Mouse (Mus musculus): ENCODE results near the gene Ppp1r9a. TPM values are rescaled to one million over a fixed set of nuclear protein-coding genes. Genes with fewer than 3 reads are reported as not detected.

The Ppp1r9a gene
- total RNA-seq, 2 experiments from 2014 or later, result 1.2 to 1.4 TPM

DNA sequence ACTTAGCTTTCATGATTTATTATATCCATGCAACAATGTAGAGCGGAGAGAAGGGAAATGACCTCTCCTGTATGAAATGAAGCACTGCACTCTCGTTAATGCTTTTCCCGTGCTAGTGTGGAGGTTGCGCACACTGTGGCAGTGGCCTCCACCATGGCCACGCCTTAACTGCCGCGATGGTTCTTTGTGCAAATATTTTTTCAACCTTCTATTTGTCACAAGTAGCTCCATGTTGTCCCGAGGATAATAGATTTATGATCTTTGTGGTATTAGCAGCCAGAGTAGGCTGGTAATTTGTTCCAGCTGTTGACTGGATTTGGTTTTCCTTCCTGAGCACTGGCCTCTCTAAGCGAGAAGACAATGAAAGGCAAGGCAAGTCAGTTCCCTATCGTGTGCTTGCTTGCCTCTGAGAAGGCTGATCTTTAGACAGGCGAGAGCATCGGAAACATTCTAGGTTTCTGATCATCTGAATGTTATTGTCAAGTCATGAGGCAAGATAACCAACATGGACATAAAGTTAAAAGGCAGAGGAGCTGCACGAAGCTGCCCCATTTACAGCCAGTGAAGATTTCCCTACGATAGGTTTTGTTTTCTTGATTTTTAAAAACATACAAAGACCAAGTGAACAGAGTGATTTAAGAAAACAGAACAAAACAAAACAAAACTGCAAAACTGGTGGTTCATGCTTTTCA lies 50.5 kb downstream of the Ppp1r9a start:
- DNase-seq (ENCODE audit: low spot score), result no peak

DNA sequence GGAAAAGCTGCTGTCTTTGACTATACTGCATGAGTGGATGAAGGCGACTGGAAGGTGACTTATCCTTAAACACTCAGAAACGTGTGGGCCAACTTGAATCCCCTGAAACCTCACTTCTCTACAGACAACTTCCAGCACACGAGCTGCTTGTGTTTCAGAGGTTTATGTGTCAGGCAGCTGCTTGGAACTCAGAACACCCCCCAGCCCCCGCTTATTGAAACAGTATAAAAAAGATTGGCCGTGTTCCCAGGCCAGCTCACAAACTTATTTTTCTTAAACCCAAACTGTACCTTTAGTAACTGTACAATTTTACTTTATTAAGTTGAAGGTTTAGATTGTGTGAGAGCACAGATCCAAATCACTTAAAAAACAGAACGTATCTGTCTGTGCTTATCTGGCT lies 53.9 kb downstream of the Ppp1r9a start:
- no peak for DNase-seq (ENCODE audit: low spot score)

DNA sequence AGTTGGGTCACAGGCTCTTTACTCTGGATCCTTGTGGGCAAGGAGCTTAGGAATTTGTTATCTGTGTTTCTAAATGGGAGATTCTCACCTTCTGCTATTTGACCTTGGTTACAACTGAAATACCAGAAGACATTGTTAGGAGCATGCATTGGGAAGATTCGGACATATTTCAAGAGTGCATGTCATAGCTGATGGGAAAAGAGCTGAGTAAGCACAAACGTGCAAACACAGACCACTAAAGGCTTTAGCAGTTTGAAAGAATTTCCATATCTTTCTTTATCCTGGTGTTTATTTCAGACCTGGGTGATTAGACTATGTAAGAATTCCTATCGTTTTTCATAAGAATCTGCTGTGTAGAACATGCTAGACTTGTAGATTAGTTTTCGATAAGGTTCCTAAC lies 59.5 kb downstream of the Ppp1r9a start:
- DNase-seq (ENCODE audit: low spot score), result no peak

DNA sequence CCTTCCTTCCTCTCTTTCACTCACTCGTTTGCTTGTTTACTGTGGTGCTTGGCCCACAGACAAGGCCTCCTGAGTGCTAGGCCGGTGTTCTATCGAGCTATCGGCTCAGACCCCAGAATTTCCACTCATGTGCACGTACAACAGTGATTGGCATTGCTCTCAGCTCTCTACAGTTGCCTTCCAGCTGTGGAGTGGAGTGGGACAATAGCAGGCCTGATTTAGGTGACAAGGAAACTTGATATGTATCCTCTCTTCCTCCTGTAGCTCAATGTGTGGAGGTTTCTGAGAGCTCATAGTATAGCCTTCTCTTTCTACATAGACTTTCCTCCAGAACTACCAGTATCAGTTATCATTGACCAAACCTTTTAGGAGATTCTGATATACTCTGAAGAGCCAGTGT lies 60.3 kb downstream of the Ppp1r9a start:
- no peak for DNase-seq (ENCODE audit: low spot score)

DNA sequence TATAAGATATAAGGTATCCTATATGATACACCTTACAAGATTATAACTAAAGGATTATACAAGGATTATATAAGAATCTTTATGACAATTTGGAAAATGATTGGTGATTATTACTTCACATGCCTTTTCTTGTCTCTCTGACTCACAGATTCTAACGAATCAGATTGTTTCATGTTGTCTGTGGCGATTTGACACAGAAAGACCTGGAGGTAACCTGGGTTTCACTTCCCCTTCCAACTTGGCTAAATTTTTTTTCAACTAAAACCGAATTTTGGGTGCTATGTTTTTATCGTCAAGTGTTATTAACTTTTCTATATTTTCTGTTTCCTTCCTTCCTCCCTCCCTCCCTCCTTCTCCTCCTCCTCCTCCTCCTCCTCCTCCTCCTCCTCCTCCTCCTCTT lies 64.5 kb downstream of the Ppp1r9a start:
- DNase-seq (ENCODE audit: low spot score), result no peak

DNA sequence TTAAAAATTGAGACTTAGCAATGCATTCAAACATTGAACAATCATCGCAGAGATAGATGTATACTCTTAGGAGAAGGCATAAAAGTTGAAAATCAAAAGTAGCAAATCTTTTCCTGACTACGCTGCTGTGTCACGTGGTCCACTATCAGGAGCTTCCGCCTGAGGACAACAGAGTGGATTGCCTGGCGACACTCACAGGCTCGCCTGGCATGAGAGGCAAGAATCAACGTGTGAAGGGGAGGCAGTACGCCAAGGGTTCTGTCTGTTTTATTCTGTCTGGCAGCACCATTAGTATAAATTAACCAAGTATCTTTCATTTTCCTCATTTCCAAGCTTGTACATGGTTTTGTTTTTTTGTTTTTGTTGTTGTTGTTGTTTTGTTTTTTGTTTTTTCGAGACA lies 68.5 kb downstream of the Ppp1r9a start:
- DNase-seq (ENCODE audit: low spot score), result no peak

DNA sequence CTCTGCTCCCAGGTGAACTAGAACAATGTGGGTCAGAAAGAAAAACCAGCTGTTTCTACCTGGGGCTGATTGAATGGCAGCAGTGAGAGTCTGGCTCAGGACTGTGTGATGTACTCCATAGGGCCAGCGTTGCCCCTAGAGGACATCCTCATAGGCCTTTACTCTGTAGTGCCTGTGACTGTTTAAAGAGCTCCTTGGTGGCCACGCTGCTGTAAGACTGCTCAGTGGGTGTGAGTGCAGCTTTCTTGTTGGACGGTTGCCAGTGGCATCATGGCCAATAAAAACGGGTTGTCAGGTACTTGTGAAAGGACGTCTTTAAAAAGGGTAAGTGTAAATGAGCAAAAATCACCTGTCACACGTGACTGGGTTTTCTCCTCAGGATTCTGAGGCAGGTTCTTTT lies 70.1 kb downstream of the Ppp1r9a start:
- no peak for DNase-seq (ENCODE audit: low spot score)

DNA sequence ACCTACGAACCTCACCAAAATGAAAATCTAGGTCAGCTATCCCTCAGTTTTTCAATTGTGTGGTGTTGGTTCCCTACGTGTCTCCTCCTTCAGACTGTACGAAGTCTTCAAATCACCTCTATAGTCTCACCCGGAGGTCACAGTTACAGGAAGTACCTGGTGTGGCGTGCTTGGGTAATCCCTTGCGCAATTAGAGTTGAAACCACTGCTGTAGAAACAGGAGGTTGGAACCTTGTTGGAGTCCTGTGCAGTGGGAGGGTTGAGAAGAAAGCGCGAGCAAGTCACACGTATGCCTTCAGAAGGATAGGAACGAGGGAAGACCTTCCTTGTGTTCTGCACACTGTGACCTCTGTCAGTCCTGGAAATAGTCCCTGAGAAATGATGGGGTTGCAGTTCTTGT lies 70.6 kb downstream of the Ppp1r9a start:
- DNase-seq (ENCODE audit: low spot score), result no peak

DNA sequence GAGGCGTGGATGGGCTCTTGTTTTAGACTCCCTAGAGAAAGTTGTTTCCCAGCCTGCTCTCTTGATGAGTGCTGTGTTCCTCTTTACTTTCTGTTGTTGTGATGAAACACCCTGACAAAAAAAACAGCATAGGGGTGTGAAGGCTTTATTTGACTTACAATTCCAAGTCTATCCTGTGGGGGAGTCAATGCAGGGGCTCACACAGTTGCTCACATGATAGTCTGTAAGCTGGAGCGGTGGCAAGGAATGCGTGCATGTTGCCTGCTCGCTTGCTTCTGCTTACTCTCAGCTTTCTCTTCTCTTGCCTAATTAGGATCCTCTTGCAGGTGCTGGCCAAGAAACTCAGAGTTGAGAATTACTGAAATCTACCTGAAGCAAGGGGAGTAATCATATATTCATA lies 74.8 kb downstream of the Ppp1r9a start:
- no peak for DNase-seq (ENCODE audit: low spot score)

DNA sequence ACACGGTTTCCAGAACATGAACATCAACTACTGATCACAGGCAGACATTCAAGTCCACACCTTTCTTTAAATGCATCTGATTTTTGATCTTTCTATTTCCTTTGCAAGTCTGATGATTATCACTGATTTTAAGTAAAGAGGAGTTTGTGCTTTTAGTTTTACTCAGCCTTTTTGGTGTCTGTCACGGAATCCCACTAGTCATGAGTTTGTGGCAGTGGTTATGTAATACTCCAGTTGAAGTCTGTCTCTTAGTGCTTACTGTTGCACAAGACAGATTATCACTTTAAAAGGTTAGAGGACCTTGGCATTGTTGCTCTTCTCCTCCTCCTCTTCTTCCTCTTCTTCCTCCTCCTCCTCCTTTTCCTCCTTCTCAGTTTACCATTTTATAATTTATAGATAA lies 75.5 kb downstream of the Ppp1r9a start:
- no peak for DNase-seq (ENCODE audit: low spot score)

DNA sequence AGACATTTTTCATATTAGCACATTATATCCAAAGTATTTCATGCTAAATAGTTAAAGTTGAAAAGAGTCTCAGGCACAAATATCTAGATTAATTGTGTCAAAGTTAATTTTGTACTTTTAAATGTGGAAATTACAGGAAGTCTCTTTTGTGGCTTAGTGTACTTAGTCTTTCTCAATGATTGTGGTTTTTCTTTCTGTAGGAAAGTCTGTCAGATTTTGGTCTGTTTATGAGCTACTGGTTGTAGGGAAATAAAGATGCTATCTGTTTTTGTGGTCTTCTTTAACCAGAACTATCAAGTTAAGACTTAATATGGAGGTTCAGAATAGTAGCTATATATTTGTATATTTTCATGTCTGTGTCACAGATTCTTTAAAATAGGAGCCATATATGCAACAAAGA lies 76.2 kb downstream of the Ppp1r9a start:
- DNase-seq (ENCODE audit: low spot score), result no peak

DNA sequence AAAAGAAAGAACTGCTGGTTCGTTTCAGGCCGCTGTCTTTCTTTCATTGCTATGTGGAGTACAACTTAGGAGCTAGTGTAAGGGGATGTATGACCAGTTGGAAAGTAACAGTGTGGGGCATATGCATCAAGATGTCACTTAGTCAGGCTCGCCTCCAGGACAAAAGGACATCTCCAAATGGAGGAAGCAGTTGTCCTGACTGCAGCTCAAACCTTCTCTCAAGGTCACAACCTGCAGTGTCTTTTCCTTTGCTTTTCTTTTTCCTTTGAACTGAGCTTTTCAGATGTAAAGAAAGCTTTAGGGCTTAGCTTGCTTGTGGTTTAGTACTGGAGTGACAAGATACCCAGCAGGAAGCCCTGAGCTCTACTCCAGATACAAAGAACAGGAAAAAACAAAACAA lies 77.4 kb downstream of the Ppp1r9a start:
- no peak for DNase-seq (ENCODE audit: low spot score)

DNA sequence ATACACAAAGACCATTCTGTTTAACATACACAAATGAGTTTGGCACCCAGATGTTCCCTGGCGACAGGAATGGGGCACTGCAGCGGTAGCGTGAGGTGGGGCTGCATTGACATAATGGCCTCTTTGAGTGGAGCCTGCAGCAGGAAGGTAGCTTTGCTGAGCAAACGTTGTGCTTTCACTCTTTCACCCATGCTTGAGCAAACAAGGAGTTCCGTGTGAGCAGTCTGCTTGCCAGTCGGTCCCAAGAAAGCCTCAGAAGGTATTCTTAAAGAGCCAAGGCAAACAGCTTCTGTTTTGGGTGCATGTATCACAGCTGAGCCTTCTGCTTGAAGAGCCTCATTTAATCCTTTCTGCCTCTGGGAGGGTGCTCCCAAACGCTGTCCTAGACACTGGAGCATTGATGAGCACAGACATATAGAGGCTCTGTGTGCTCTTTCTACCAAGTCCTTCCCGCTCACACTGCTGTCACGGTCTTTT lies 80.0 kb downstream of the Ppp1r9a start:
- no peak for DNase-seq (ENCODE audit: low spot score)

DNA sequence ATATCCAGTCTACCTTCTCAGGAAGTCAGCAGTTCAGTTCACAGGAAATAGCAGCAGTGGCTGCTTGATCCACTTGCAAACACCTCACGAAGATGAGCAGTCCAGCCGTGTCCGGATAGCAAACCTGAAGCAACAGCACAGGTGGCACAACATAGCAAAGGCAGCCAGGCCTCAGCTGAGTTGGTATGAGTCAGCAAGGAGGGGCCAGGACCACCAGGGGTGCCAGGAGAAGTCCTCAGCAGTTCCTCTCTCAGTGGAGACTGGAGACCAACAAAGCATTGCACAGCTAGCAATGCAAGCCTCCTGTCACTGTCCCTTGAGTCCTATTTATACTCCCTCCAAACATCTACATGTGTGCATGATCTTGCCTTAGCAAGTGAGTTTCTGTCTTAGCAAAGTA lies 83.0 kb downstream of the Ppp1r9a start:
- DNase-seq (ENCODE audit: low spot score), result no peak

DNA sequence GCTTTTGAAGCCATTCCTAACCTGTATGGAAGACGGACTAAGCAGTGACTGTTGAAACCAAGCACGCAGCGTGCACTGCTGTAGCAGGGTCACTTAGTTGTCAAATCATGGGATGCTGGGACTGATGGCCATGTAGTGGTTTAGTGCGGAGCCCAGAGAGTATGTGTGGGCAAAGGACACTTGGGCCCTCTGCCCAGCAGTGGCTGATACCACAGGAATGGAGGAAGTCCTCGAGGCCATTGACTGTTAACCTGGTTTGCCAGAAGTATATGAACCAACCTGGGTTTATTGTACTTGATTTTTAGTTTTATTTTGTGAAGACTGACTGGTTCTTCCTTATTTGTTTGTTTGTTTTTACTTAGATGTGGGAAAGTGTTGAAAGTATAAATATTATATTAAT lies 84.4 kb downstream of the Ppp1r9a start:
- no peak for DNase-seq (ENCODE audit: low spot score)

DNA sequence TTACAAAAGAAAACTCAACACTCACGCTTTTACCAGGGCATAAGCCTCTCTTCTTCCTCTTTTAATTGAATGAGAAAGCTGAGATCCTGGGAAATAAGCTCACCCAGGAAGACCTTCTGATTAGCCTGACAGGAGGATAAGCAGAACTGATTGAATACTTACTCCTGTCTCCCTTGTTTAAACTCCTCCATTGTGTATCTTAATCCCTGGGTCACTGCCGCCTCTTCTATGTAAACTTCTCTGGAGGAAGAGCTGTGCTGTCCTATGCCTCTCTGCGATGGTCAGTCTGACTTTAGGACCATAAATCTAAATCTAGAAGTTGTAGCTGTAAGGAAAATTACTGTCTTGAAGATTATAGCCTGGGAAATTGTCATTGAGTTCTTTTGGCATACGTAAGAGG lies 86.0 kb downstream of the Ppp1r9a start:
- no peak for DNase-seq (ENCODE audit: low spot score)

DNA sequence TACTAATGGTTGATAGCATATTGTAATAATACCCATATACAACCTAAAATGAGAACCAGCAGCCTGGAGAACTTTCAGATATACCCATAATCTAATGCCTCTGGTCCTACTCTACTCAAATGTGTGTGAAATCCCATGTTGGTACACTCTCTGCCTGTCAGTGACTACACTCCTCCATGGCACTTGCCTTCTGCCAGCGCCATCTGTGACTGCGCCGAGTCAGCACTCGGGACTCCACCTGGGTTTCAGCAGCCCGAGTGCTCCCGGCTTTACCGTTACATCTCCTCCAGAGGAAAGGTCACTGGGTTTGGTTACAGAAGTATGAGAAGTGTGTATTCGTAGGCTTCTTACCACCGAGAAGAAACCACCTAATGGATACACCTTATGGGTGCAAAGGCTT lies 89.6 kb downstream of the Ppp1r9a start:
- DNase-seq (ENCODE audit: low spot score), result no peak

DNA sequence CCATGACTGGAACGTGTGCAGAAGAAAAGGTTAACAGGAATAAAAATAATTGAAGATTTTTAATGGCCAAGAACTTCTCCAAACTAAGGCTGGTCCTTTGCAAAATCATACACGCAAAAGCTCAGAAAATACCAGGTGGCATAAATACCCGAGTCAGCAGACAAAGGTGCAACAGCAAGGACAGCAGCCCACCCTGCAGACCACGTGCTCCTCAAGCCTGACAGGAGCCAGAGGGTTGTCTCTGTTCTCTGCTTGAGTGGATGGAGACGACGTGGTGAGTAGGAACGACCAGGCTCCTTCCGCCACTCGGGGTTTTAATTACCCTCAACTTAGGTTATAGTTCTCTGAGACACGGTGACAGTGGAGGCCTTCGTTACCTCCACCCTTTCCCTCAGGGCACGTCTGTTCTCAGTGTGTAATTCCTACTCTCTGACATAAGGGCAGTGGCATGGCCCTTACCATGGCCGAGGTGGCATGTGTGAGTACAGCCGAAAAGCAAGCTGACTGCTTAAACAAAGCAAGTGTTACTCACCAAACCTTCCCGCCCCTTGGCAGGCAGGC lies 91.0 kb downstream of the Ppp1r9a start:
- no peak for DNase-seq (ENCODE audit: low spot score)

DNA sequence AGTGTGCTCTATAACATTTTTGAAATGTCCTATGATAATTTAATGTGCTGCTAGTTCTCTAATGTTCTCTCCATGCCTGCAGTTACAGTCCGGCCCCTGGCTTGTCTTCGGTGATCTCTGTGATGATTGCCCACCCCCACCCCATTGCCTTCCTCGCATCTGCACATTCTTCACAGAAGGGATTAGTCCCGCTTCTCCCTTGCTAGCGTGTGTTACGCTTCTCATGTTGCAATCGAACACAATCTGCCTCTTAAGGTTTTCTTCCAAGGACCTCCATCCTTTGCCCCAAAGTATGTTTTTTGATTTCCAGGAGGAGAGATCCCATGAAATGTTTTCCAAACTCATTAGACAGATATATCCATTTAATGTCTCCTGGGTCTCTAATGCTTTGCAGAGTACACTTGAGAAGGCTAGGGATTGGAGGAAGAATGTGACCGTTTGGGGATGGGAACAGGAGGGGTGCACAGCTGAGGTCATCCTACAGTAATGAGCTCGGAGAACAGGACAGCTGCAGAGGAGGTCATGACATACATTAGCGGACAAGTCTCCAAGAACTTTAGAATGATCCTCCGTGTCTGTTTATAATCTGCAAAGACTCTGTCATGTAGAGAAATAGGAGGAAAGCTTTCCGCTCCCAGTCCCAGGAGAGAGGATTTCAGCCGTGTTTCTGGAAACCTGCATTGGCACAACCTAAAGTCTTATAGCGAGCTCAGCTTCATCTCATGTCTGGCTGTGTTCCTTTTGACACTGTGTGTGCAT lies 91.6 kb downstream of the Ppp1r9a start:
- DNase-seq (ENCODE audit: low spot score), result no peak

DNA sequence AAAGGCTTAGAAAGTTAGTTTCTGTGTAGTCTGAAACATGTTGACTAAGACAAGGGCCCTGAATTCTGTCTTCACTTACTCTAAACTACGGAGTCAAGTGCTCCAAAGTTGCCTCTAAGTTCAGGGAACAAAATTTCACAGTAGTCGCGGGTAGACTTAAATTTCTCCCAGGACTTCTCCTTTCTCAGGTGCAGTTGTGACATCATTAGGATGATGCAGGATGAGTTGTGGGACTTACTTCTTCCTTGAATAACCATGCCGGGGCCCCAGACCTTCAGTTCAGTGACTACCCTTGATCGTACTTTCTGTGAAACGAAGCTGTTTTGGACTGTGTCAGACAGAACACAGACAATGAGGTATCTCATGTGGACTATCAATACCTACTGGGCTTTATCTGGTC lies 94.9 kb downstream of the Ppp1r9a start:
- DNase-seq (ENCODE audit: low spot score), result no peak

DNA sequence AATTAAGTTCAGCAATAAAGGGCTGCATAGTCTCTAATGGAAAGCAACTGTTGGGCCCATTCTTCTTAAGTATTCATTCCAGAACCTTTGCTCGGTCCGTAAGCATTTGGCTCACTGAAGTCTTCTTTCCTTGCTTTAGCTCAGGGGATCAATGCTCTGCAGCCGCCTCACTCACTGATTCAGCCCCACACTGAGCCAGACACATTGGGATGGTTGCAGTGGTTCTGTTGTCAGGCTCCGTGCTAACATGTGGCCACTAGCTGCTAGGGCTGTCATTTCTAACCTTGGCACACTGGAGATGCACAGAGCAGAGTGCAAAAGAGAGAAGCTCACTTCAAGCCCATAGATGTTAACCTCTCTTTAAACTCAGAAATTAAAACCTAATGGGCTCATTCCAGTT lies 96.2 kb downstream of the Ppp1r9a start:
- DNase-seq (ENCODE audit: low spot score), result no peak

DNA sequence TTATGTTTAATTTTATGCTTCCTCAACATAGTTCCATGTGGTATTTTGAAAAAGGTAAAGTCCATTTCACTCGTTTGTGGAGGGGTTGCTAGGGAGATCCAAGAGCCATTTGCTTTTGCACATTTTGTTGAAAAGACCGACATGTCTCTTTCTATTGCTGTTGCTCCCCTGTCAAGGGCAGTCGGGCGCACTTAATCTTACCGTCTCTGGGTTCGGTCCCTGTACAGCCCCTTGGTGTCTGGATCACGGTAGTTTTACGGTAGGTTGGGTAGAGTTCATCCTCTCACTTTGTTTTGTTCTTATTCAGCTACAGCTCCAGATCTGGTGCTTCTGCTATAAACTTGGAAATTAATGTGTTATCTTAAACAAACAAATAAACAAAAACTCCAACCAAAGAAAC lies 98.1 kb downstream of the Ppp1r9a start:
- DNase-seq (ENCODE audit: low spot score), result no peak

Measured in gastrocnemius, adult 18-20 months (tissue).